Mouse (Mus musculus) embryonic stem cell, embryonic (primary cell): ENCODE measurements around the gene Gm19402.
"Not testable (repeated sequence)": the region's sequence is repeated elsewhere in the genome, so short reads cannot be mapped to it uniquely, and the experiment has no call there.

ENCODE experiments used
- CTCF ChIA-PET, 4 experiments: fragments of 300-600 bp in 2 of 4; fragments of 350-600 bp in 2 of 4; sonication (Branson Sonifier 250); formaldehyde crosslinking; loops; one replicate each; lab custom pipeline; 2022; ENCODE audit warnings: inconsistent platforms in 2 of 4; lab: Charles Lee
- POLR2A ChIA-PET, 4 experiments: fragments of 300-600 bp in 2 of 4; fragments of 350-600 bp in 2 of 4; sonication (Branson Sonifier 250); formaldehyde crosslinking; loops; one replicate each; lab custom pipeline; 2022; ENCODE audit warnings: antibody characterized with exemption in 4 of 4, inconsistent platforms in 1 of 4; lab: Charles Lee

Gene Gm19402

GRCm38 (mm10) chr10:77690356-77690807 lies at the start of gene Gm19402:
Gene Gm19402 (minus strand): TSS chr10:77690757.
- ChIA-PET CTCF (interaction anchor here in 1 of 4 experiments (0.6 to 1.0 kb wide), 2 partner anchors 52 to 147 kb away, joined by 3 to 4 read pairs; partner anchors contain the start of gene Gm18596), POLR2A (interaction anchor here in 1 of 4 experiments (0.6 to 1.2 kb wide), 2 partner anchors 18 to 19 kb away, joined by 3 to 6 read pairs; no protein-coding TSS in a partner anchor)

- ChIA-PET CTCF (interaction anchor here in 2 of 4 experiments (0.6 to 1.6 kb wide), 2 partner anchors 10 to 641 kb away, joined by 8 to 9 read pairs; no protein-coding TSS in a partner anchor), POLR2A (no interaction called here)
These were observed 48.4 kb upstream of the Gm19402 start for GRCm38 (mm10) chr10:77738929-77739328.

DNA sequence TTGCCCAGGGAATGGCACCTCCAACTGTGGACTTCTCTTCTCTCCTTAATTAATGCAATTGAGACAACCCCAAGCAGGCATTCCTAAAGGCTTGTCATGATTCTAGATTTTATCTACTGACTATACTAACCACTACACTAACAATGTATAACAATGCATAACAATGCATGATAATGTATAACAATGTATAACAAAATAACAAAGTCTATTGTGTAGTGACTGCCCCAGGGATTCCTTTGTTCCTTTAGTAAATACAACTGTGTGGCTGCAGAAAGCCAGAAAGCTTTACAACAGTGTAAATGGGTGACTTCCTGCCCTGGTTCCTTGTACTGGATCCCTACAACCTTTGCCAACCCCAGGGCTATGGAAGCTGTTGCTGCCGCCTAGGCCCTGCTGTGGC lies 45.4 kb upstream of the Gm19402 start:
- POLR2A ChIA-PET: no interaction called here
- CTCF ChIA-PET: no interaction called here

DNA sequence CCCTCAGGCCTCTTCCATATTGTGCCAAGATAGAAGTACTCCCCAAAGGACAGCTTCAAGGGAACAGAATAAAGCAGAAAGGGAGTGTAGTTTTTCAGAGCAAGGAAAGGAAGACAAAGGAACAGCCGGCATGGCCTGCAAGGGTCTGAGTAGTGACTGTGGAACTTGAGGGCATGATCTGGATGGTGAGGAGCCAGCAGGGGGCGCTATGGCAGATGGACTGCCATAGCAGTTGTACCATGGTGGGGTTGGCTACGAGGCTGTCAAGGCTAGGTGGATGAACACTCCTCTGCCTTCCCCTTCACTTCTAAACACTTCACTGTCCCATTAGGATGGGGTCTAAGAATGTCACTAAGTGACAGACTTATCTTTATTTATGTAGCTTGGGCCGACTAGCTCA lies 38.7 kb upstream of the Gm19402 start:
- CTCF ChIA-PET: interaction anchor here in 3 of 4 experiments (0.6 to 3.1 kb wide), 10 partner anchors 9 to 217 kb away, joined by 3 to 11 read pairs (median 3); partner anchors contain the start of genes Gm18596 (in 1 of the 3) and Krtap12-1 (in 1 of the 3)
- POLR2A ChIA-PET: interaction anchor here in 1 of 4 experiments (0.6 kb wide), 1 partner anchor 527 kb away, joined by 3 read pairs; no protein-coding TSS in a partner anchor

DNA sequence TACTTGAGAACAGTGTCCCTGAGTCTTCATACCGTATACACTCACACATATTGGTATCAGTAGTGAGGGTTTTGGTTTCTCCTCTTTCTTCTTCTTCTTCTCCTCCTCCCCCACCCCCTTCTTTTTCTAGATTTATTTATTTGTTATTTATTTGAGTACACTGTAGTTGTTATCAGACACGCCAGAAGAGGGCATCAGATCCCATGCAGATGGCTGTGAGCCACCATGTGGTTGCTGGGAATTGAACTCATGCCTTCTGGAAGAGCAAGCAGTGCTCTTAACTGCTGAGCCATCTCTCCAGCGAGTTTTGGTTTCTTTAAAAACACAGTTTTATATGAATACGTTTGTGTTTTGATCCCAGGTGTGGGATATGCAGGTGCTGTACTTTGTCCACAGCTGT lies 37.7 kb upstream of the Gm19402 start:
- POLR2A ChIA-PET: no interaction called here
- CTCF ChIA-PET: interaction anchor here in 3 of 4 experiments (0.5 to 3.1 kb wide), 5 partner anchors 10 to 211 kb away, joined by 3 to 11 read pairs (median 4); partner anchors contain the start of gene Gm18596 (in 1 of the 3)

DNA sequence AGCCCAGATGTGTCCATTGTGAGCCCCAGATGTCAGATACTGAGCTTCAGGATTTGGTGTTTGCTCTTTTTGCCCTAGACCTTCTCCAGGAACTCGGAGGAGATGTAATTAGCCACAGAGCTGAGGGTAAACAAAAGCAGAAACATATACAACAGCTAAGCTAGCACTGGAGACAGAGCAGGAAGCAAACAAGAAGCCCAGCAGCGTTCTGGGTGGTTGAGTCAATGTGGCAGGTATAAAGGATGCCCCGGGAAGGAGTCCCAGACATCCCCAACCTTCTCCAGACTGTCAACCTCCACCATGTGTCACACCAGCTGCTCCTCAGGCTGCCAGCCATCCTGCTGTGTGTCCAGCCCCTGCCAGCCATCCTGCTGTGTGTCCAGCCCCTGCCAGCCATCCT lies 35.6 kb upstream of the Gm19402 start, which contains the start of gene Gm10100:
Gm10100 (plus strand) TSS at position 301 of the 400 bp plus-strand sequence.
- POLR2A ChIA-PET: no interaction called here

DNA sequence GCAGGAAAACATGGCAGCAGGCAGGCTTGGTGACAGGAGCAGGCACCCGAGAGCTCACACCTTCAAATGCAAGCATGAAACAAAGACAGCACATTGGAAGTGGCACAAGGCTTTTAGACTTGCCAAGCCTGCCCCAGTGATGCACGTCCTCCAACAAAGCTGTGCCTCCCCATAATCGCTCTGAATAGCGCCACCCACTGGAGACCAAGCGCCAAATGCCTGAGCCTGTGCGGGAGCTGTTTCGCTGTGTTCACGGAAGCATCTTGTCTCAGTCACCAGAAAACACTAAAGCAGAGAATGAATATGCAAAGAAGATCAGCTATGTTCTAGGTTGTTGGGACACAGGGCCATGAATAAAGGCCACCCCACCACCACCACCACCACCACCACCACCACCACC lies 34.3 kb upstream of the Gm19402 start:
- CTCF ChIA-PET: interaction anchor here (0.5 to 1.8 kb wide), 42 partner anchors 8 to 1879 kb away, joined by 3 to 10 read pairs (median 4); partner anchors contain the start of genes Gm9736 (in 1 of the 4), Pofut2 (in 1 of the 4), Pttg1ip (in 1 of the 4) and Tspear (in 1 of the 4)
- POLR2A ChIA-PET: interaction anchor here in 3 of 4 experiments (0.6 to 1.5 kb wide), 5 partner anchors 26 to 520 kb away, joined by 3 to 5 read pairs (median 4); no protein-coding TSS in a partner anchor

More for the DNA sequence above, 35.6 kb upstream of the Gm19402 start, which contains the start of gene Gm10100:
- CTCF ChIA-PET: interaction anchor here in 1 of 4 experiments (1.1 to 1.8 kb wide), 2 partner anchors 47 to 138 kb away, joined by 3 to 9 read pairs; no protein-coding TSS in a partner anchor

DNA sequence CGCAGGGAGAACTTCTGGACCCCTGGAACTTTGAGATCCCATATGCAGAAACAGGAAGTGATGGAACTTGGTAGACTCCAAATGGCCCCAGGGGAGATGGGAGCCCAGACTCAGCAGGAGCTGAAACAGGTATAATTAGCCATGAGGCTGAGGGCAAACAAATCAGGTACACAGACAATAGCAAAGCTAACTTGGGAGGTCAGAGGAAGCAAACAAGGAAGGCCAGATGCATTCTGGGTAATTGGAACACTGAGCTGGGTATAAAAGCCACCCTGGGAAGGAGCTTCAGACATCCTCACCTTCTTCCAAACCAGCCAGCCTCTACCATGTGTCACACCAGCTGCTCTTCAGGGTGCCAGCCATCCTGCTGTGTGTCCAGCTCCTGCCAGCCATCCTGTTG lies 29.7 kb upstream of the Gm19402 start, which contains the start of gene Krtap12-1:
Krtap12-1 (plus strand) TSS at position 301 of the 400 bp plus-strand sequence.
- POLR2A ChIA-PET: not testable (repeated sequence)
- CTCF ChIA-PET: interaction anchor here in 2 of 4 experiments (0.6 to 0.8 kb wide), 2 partner anchors 9 to 104 kb away, joined by 3 to 4 read pairs; no protein-coding TSS in a partner anchor

DNA sequence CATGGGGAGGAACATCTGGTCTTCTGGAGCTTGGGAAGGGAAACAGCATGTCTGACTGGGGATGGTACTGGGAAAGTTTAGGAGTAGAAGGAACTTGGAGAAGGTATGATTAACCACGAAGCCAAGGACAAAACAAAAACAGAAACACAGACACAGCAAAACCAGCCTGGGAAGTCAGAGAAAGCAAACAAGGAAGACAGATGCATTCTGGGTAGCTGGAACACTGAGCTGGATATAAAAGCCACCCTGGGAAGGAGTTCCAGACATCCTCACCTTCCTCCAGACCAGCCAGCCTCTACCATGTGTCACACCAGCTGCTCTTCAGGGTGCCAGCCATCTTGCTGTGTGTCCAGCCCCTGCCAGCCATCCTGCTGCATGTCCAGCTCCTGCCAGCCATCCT lies 24.9 kb upstream of the Gm19402 start, which contains the start of gene Gm10142:
Gm10142 (plus strand) TSS at position 301 of the 400 bp plus-strand sequence.
- CTCF ChIA-PET: interaction anchor here in 2 of 4 experiments (0.6 to 0.7 kb wide), 2 partner anchors 198 to 449 kb away, joined by 3 to 8 read pairs; no protein-coding TSS in a partner anchor
- POLR2A ChIA-PET: no interaction called here

DNA sequence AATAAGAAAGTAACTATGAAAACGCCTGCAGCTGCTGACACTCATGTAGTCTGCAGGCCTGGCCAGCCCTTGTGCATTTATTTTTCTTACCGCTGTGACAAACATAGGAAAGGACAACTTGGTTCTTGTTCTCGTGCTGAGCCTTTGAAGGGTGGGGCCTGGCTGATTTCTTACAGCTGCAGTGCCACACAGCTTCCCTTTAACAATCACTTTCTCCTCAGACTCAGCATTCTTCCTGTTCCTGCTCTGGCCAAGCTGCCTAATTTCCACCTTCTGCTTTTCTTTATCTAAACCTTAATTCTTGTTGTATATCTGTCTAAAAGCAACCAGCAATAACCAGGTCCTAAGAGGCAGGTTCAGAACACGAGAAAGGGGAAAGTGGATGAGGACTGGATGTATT lies 23.2 kb upstream of the Gm19402 start:
- POLR2A ChIA-PET: no interaction called here
- CTCF ChIA-PET: no interaction called here

- CTCF ChIA-PET, POLR2A ChIA-PET: not testable (repeated sequence)
These were observed 20.6 kb upstream of the Gm19402 start, which contains the start of gene Gm10024 for GRCm38 (mm10) chr10:77711157-77711556. Gene Gm10024 (plus strand): TSS chr10:77711457.

DNA sequence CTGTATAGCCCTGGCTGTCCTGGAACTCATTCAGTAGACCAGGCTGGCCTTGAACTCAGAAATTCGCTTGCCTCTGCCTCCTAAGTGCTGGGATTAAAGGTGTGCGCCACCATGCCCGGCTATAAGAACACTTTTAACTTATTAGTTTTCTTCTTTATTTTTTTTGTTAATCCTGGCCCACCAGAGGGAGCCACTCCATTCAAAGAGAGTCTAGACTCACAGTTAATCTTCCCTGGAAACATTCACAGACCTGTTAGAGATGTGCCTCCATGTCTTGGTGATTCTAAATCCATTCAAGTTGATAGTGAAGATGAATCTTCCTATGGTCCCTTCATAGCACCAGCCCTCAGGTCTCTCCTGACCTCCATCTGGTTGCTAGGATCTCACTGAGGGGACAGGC lies 19.3 kb upstream of the Gm19402 start:
- CTCF ChIA-PET: interaction anchor here in 2 of 4 experiments (0.7 kb wide), 2 partner anchors 10 to 269 kb away, joined by 3 to 4 read pairs; no protein-coding TSS in a partner anchor
- POLR2A ChIA-PET: interaction anchor here in 2 of 4 experiments (0.7 kb wide), 4 partner anchors 19 to 294 kb away, joined by 3 to 6 read pairs (median 5); partner anchors contain the start of gene Gm19402 (in 1 of the 2)

DNA sequence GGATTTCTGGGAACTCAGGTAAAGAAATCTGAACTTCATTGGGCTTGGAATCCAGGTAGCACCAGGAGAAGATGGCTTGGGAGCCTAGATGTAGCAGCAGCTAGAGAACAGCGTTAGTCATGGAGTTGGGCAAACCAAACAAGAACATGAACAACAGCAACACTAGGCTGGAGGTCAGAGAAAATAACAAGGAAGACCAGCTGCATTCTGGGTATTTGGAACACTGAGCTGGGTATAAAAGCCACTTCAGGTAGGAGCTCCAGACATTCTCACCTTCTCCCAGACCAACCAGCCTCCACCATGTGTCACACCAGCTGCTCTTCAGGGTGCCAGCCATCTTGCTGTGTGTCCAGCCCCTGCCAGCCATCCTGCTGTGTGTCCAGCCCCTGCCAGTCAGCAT lies 15.8 kb upstream of the Gm19402 start, which contains the start of gene Gm10272:
Gm10272 (plus strand) TSS at position 301 of the 400 bp plus-strand sequence.
- ChIA-PET POLR2A (no interaction called here), CTCF (interaction anchor here in 1 of 4 experiments (0.6 kb wide), 1 partner anchor 163 kb away, joined by 5 read pairs; no protein-coding TSS in a partner anchor)

DNA sequence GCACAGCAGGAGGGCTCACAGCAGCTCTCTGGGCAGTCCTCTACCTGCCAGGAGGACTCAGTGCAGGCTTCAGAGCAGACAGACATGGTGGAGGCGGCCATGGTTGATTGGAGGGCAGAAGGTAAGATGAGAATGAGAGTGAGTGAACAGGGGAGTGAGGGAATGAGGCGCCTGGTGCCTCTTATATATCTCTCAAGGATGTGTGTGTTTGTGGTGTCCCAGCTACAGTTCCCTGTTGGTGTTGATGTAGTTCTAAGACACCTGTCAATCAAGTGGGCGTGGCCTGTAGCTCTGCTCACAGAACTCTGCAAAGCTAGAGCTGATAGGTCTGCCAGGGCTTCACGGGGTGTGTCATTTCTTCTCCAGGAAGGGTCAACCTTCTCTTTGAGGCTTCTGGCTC lies 6.6 kb upstream of the Gm19402 start, which contains the start of gene Gm9508:
Gm9508 (minus strand) TSS at position 101 of the 400 bp plus-strand sequence.
- ChIA-PET POLR2A (interaction anchor here in 2 of 4 experiments (0.5 to 1.8 kb wide), 3 partner anchors 9 to 205 kb away, joined by 3 to 6 read pairs (median 4); partner anchors contain the start of gene Lrrc3 (in 1 of the 2)), CTCF (interaction anchor here in 3 of 4 experiments (0.6 to 1.1 kb wide), 4 partner anchors 28 to 185 kb away, joined by 3 to 5 read pairs (median 4); no protein-coding TSS in a partner anchor)

DNA sequence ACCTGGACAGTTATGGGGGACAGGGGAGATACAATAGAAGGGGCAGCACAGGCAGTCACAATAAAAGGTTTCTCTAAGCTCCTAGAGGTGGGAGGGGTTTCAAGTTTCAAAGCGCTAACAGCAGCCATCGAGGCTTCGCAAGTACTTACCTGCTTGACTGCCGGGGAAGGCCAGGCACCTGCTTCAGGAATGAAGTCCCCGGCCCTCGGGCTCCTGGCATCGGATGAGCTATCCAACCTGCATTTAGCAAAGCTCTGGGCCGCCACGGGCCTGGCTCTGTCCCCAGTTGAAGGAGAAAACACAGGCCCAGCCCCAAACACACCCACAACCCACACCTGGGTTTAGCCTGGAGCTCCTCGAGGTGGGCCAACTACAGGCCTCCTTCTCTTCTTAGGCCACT lies 3.5 kb downstream of the Gm19402 start:
- CTCF ChIA-PET: no interaction called here

GRCm38 (mm10) chr10:77685895-77686664 lies 4.5 kb downstream of the Gm19402 start, which contains the start of gene Tspear:
Gene Tspear (plus strand): TSS chr10:77686569.
- ChIA-PET CTCF (interaction anchor here in 2 of 4 experiments (0.6 to 0.8 kb wide), 2 partner anchors 39 to 143 kb away, joined by 3 read pairs; no protein-coding TSS in a partner anchor), POLR2A (interaction anchor here in 3 of 4 experiments (0.5 to 0.7 kb wide), 4 partner anchors 19 to 1075 kb away, joined by 3 to 4 read pairs (median 3); no protein-coding TSS in a partner anchor)

More for the DNA sequence above, 3.5 kb downstream of the Gm19402 start:
- POLR2A ChIA-PET: interaction anchor here in 1 of 4 experiments (0.5 kb wide), 1 partner anchor 211 kb away, joined by 3 read pairs; no protein-coding TSS in a partner anchor

DNA sequence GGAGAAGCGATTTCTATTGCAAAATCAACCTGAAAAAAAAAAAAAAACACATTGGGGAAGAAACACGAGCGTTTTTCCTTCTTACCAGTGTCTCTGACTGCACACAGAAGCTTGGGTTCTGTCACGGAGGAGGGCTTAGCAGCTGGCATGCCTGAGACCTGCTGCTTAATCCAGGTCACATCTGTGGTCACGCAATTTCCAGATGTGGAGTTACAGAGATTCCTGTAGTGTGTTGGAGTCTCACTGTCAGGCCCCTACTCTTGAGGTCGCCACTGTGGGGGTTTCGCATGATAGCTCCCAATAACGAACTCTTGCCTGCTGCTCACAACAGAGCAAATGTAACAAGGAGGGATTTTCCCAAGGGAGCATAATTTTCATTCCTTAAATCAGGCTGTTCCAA lies 6.4 kb downstream of the Gm19402 start:
- ChIA-PET POLR2A (interaction anchor here in 3 of 4 experiments (0.6 to 1.3 kb wide), 9 partner anchors 17 to 722 kb away, joined by 3 to 6 read pairs (median 3); partner anchors contain the start of genes Krtap10-10 (in 1 of the 3), Pcbp3 (in 1 of the 3) and Pttg1ip (in 1 of the 3)), CTCF (interaction anchor here in 3 of 4 experiments (0.6 to 0.7 kb wide), 4 partner anchors 132 to 533 kb away, joined by 3 to 7 read pairs (median 3); no protein-coding TSS in a partner anchor)
